Mouse (Mus musculus) embryonic facial prominence, embryonic 15.5 days (tissue): ENCODE data around the gene Tmem59. TPM values are rescaled to one million over a fixed set of nuclear protein-coding genes. Genes with fewer than 3 reads are reported as not detected.
A peak's percentile ranks its signal among the peaks of the same experiment; 100 is the strongest.

Experiments used
- ATAC-seq: fragments of 200-750 bp; cut with Nextera tagmentation; 2 replicates; pipeline ENCODE4 v1.8.0; 2017; ENCODE audit warnings: low read depth, moderate TSS enrichment; ENCODE audit not compliant: insufficient number of reproducible peaks, low FRiP score, low TSS enrichment
- H3K27ac ChIP-seq: fragments of 300-500 bp; sonication (generic); replicated peaks from 2 replicates; pipeline ENCODE4 v1.5.1; 2015; ENCODE audit warnings: mild to moderate bottlenecking, inconsistent platforms
- H3K27me3 ChIP-seq: fragments of 300-500 bp; sonication (generic); 2 replicates; pipeline ENCODE4 v1.6.1; 2015; ENCODE audit warnings: inconsistent platforms
- H3K36me3 ChIP-seq: fragments of 300-500 bp; sonication (generic); 2 replicates; pipeline ENCODE4 v1.6.1; 2015; ENCODE audit warnings: mild to moderate bottlenecking, inconsistent platforms
- H3K4me1 ChIP-seq: fragments of 300-500 bp; sonication (generic); 2 replicates; pipeline ENCODE4 v1.6.1; 2015; ENCODE audit warnings: inconsistent platforms
- H3K4me2 ChIP-seq: fragments of 300-500 bp; sonication (generic); replicated peaks from 2 replicates; pipeline ENCODE4 v1.6.1; 2015; ENCODE audit warnings: mild to moderate bottlenecking, inconsistent platforms
- H3K4me3 ChIP-seq: fragments of 300-500 bp; sonication (generic); replicated peaks from 2 replicates; pipeline ENCODE4 v1.5.1; 2015; ENCODE audit warnings: mild to moderate bottlenecking, inconsistent platforms
- H3K9ac ChIP-seq: fragments of 300-500 bp; sonication (generic); 2 replicates; pipeline ENCODE4 v1.6.1; 2015; ENCODE audit warnings: inconsistent platforms
- H3K9me3 ChIP-seq: fragments of 300-500 bp; sonication (generic); replicated peaks from 2 replicates; pipeline ENCODE4 v1.6.1; 2016; ENCODE audit warnings: inconsistent platforms
- WGBS: fragments of 180-500 bp; shearing (Covaris S2); methylation state at CpG from one replicate; pipeline ENCODE4 v1.1.7; 2015; 5-methylcytosine and 5-hydroxymethylcytosine counted together
- polyA plus RNA-seq: library from polyadenylated mRNA; unstranded; fragments of >200 nt; fragmentation: Nextera tagmentation; extraction: Ambion mirVana; gene quantifications from 2 replicates; pipeline ENCODE4 v1.2.1, GENCODE M21; 2015

The Tmem59 gene
- polyA plus RNA-seq, 1 experiment from 2014 or later = 621 TPM

GRCm38 (mm10) chr4:107243365-107244333, 65.5 kb downstream of the Tmem59 start:
- Histone ChIP-seq H3K9me3 (no peaks in the 10 kb centered on the region), H3K4me3 (no peak overlapping the region), H3K27ac (no peak overlapping the region; the same call in 1 of the 2 replicates), H3K4me2 (no peak overlapping the region), H3K4me1 (0 out of 2 replicates have a peak, but pooled peaks cover 9% of the 10 kb centered on the region), H3K9ac (no peak overlapping the region), H3K36me3 (peaks cover 42% of the 10 kb centered on the region), H3K27me3 (no peaks in the 10 kb centered on the region)
- WGBS = 61% methylated on average over 6 of the region's 6 CpGs
- no peak; the same call in 1 of the 2 replicates for ATAC-seq

GRCm38 (mm10) chr4:107245368-107245767, 67.2 kb downstream of the Tmem59 start:
- Histone ChIP-seq H3K27me3 (no peaks in the 10 kb centered on the region), H3K4me3 (no peak overlapping the region), H3K4me1 (peaks cover 17% of the 10 kb centered on the region), H3K9me3 (no peaks in the 10 kb centered on the region), H3K4me2 (no peak overlapping the region), H3K9ac (no peak overlapping the region), H3K36me3 (peaks cover 30% of the 10 kb centered on the region), H3K27ac (no peak overlapping the region; the same call in 1 of the 2 replicates)
- 52% methylated on average over 2 of the region's 2 CpGs for WGBS
- no peak for ATAC-seq

- H3K4me1 ChIP-seq = peaks cover 17% of the 10 kb centered on the region
- ATAC-seq = no peak
- H3K4me2 ChIP-seq = no peak overlapping the region
- peaks cover 25% of the 10 kb centered on the region for H3K36me3 ChIP-seq
- H3K4me3 ChIP-seq = no peak overlapping the region
- no peaks in the 10 kb centered on the region for H3K9me3 ChIP-seq
- 56% methylated on average over 1 of the region's 1 CpGs for WGBS
- no peaks in the 10 kb centered on the region for H3K27me3 ChIP-seq
- H3K9ac ChIP-seq = no peak overlapping the region
- 0 out of 2 replicates have a peak overlapping the region, but pooled peaks have one; percentile 28 for H3K27ac ChIP-seq
Observed at GRCm38 (mm10) chr4:107246040-107246439, 67.8 kb downstream of the Tmem59 start.

GRCm38 (mm10) chr4:107247110-107247509, 68.9 kb downstream of the Tmem59 start:
- Histone ChIP-seq H3K4me3 (no peak overlapping the region), H3K27ac (no peak overlapping the region), H3K4me2 (no peak overlapping the region), H3K27me3 (no peaks in the 10 kb centered on the region), H3K4me1 (peaks cover 17% of the 10 kb centered on the region), H3K36me3 (peaks cover 17% of the 10 kb centered on the region), H3K9me3 (no peaks in the 10 kb centered on the region), H3K9ac (no peak overlapping the region)
- 76% methylated on average over 9 of the region's 9 CpGs for WGBS
- no peak for ATAC-seq

- WGBS = 73% methylated on average over 3 of the region's 3 CpGs
Observed at GRCm38 (mm10) chr4:107248061-107248460, 69.9 kb downstream of the Tmem59 start.

GRCm38 (mm10) chr4:107249471-107249870, 71.3 kb downstream of the Tmem59 start:
- Histone ChIP-seq H3K9ac (no peak overlapping the region), H3K36me3 (peaks cover 6% of the 10 kb centered on the region; the same call in 1 of the 2 replicates), H3K9me3 (no peaks in the 10 kb centered on the region), H3K4me3 (no peak overlapping the region), H3K4me2 (no peak overlapping the region), H3K4me1 (peaks cover 22% of the 10 kb centered on the region), H3K27me3 (no peaks in the 10 kb centered on the region), H3K27ac (no peak overlapping the region; the same call in 1 of the 2 replicates)
- no peak for ATAC-seq
- WGBS = 78% methylated on average over 2 of the region's 2 CpGs

More at GRCm38 (mm10) chr4:107248061-107248460, 69.9 kb downstream of the Tmem59 start:
- Histone ChIP-seq H3K4me3 (no peak overlapping the region), H3K27me3 (no peaks in the 10 kb centered on the region), H3K4me2 (no peak overlapping the region), H3K27ac (no peak overlapping the region), H3K4me1 (peaks cover 22% of the 10 kb centered on the region), H3K9me3 (no peaks in the 10 kb centered on the region), H3K36me3 (peaks cover 11% of the 10 kb centered on the region), H3K9ac (no peak overlapping the region)
- ATAC-seq = no peak

GRCm38 (mm10) chr4:107250494-107250893, 72.3 kb downstream of the Tmem59 start:
- Histone ChIP-seq H3K27ac (no peak overlapping the region), H3K27me3 (no peaks in the 10 kb centered on the region)
- WGBS = 18% methylated on average over 4 of the region's 4 CpGs

More at GRCm38 (mm10) chr4:107250494-107250893, 72.3 kb downstream of the Tmem59 start:
- Histone ChIP-seq H3K9ac (no peak overlapping the region), H3K9me3 (no peaks in the 10 kb centered on the region), H3K4me3 (no peak overlapping the region), H3K4me1 (peaks cover 20% of the 10 kb centered on the region), H3K36me3 (peaks cover 6% of the 10 kb centered on the region; the same call in 1 of the 2 replicates), H3K4me2 (no peak overlapping the region)
- no peak for ATAC-seq

Other genes starting within 250 kb of the Tmem59 start
- gene Mrpl37, start 111.5 kb upstream of the Tmem59 start, polyA plus RNA-seq = 83.6 and 87.5 TPM in 2 replicates
- gene Cyb5rl, start 111.4 kb upstream of the Tmem59 start, polyA plus RNA-seq = 7.6 and 8.2 TPM in 2 replicates
- not detected in 2 replicates for gene Cdcp2, start 81.5 kb upstream of the Tmem59 start, polyA plus RNA-seq
- gene Tceanc2, start 717 bp downstream of the Tmem59 start, polyA plus RNA-seq = 22.5 and 24.7 TPM in 2 replicates
- gene Ldlrad1, start 30.8 kb downstream of the Tmem59 start, polyA plus RNA-seq = 0.25 TPM in 2 replicates
- 66.6 and 72.3 TPM in 2 replicates for gene Lrrc42, start 75.1 kb downstream of the Tmem59 start, polyA plus RNA-seq
- 41.1 and 43.9 TPM in 2 replicates for gene Hspb11, start 75.2 kb downstream of the Tmem59 start, polyA plus RNA-seq
- gene Dio1, start 128.8 kb downstream of the Tmem59 start, polyA plus RNA-seq = 0.35 and 0.89 TPM in 2 replicates
- gene Yipf1, start 136.0 kb downstream of the Tmem59 start, polyA plus RNA-seq = 57.3 TPM in 2 replicates
- gene Ndc1, start 189.4 kb downstream of the Tmem59 start, polyA plus RNA-seq = 26.0 and 27.9 TPM in 2 replicates